Mouse (Mus musculus) embryonic facial prominence, embryonic 14.5 days (tissue): Measurements from ENCODE around the gene Tmem126a. TPM values are rescaled to one million over a fixed set of nuclear protein-coding genes. Genes with fewer than 3 reads are reported as not detected.

Source experiments
- ATAC-seq: fragments of 200-750 bp; cut with Nextera tagmentation; 2 replicates; pipeline ENCODE4 v1.8.0; 2017; ENCODE audit warnings: low read depth, moderate number of reproducible peaks, moderate TSS enrichment
- DNase-seq: peaks from one replicate; pipeline ENCODE4 v3.0.0-alpha.2; 2015; ENCODE audit warnings: low spot score
- H3K27ac ChIP-seq: fragments of 300-500 bp; sonication (generic); replicated peaks from 2 replicates; pipeline ENCODE4 v1.5.1; 2014; ENCODE audit warnings: low read depth, mild to moderate bottlenecking, low read length, moderate library complexity
- H3K27me3 ChIP-seq: fragments of 300-500 bp; sonication (generic); replicated peaks from 2 replicates; pipeline ENCODE4 v1.6.1; 2014; ENCODE audit warnings: low read length; ENCODE audit not compliant: control insufficient read depth, insufficient read depth
- H3K36me3 ChIP-seq: fragments of 300-500 bp; sonication (generic); 2 replicates; pipeline ENCODE4 v1.6.1; 2014; ENCODE audit warnings: low read length, mixed read lengths; ENCODE audit not compliant: control insufficient read depth, insufficient read depth
- H3K4me1 ChIP-seq: fragments of 300-500 bp; sonication (generic); 2 replicates; pipeline ENCODE4 v1.6.1; 2014; ENCODE audit warnings: antibody characterized with exemption, low read length; ENCODE audit not compliant: control insufficient read depth, insufficient read depth
- H3K4me2 ChIP-seq: fragments of 300-500 bp; sonication (generic); 2 replicates; pipeline ENCODE4 v1.6.1; 2014; ENCODE audit warnings: low read depth, mild to moderate bottlenecking, low read length, moderate library complexity, mixed read lengths
- H3K4me3 ChIP-seq: fragments of 300-500 bp; sonication (generic); 2 replicates; pipeline ENCODE4 v1.5.1; 2014; ENCODE audit warnings: low read depth, mild to moderate bottlenecking, low read length
- H3K9ac ChIP-seq: fragments of 300-500 bp; sonication (generic); 2 replicates; pipeline ENCODE4 v1.6.1; 2014; ENCODE audit warnings: low read depth, mild to moderate bottlenecking, low read length, moderate library complexity, mixed read lengths
- H3K9me3 ChIP-seq: fragments of 300-500 bp; sonication (generic); 2 replicates; pipeline ENCODE4 v1.6.1; 2016; ENCODE audit warnings: low read length; ENCODE audit not compliant: control insufficient read depth
- WGBS: fragments of 180-500 bp; shearing (Covaris S2); extraction: QIAGEN DNeasy Blood & Tissue Kit; methylation state at CpG from one replicate; pipeline ENCODE4 v1.1.7; 2014; 5-methylcytosine and 5-hydroxymethylcytosine counted together
- polyA plus RNA-seq: library from polyadenylated mRNA; unstranded; fragments of >200 nt; fragmentation: Nextera tagmentation; extraction: Ambion mirVana; gene quantifications from 2 replicates; pipeline ENCODE4 v1.2.1, GENCODE M21; 2014

Tmem126a gene
- polyA plus RNA-seq, 1 experiment from 2014 or later: 94.1 TPM

- Histone ChIP-seq H3K4me2 (peak overlapping the region; percentile 75), H3K9ac (peak overlapping the region; percentile 62; the same call in 1 of the 2 replicates)
- WGBS: 69% methylated on average over 9 of the region's 9 CpGs
Measured at GRCm38 (mm10) chr7:90427006-90427405, 30.0 kb downstream of the Tmem126a start.

GRCm38 (mm10) chr7:90426020-90427001 is 30.7 kb downstream of the Tmem126a start, which contains the start of gene Ccdc89:
Gene Ccdc89 (plus strand): TSS chr7:90426577.
- no peaks in the 10 kb centered on the region for H3K9me3 ChIP-seq
- peak within 1 kb of the TSS; percentile 62 for H3K9ac ChIP-seq
- H3K27ac ChIP-seq: no peak within 1 kb of the TSS
- H3K4me3 ChIP-seq: peak within 1 kb of the TSS; percentile 40
- 22% methylated on average over 29 of the region's 29 CpGs for WGBS
- H3K27me3 ChIP-seq: no peaks in the 10 kb centered on the region
- peak; percentile 100 for ATAC-seq
- DNase-seq: peak; percentile 97
- peak within 1 kb of the TSS; percentile 75 for H3K4me2 ChIP-seq
- no peaks in the 10 kb centered on the region for H3K36me3 ChIP-seq
- 0 out of 2 replicates have a peak, but pooled peaks cover 4% of the 10 kb centered on the region for H3K4me1 ChIP-seq

More at GRCm38 (mm10) chr7:90427006-90427405, 30.0 kb downstream of the Tmem126a start:
- ATAC-seq (no peak), DNase-seq (no peak)
- Histone ChIP-seq H3K27ac (no peak overlapping the region), H3K36me3 (no peaks in the 10 kb centered on the region), H3K4me3 (peak overlapping the region; percentile 40), H3K4me1 (0 out of 2 replicates have a peak, but pooled peaks cover 4% of the 10 kb centered on the region), H3K27me3 (no peaks in the 10 kb centered on the region), H3K9me3 (no peaks in the 10 kb centered on the region)

- Histone ChIP-seq H3K9me3 (no peaks in the 10 kb centered on the region), H3K4me1 (no peaks in the 10 kb centered on the region), H3K27ac (no peak overlapping the region), H3K4me3 (no peak overlapping the region), H3K4me2 (no peak overlapping the region), H3K9ac (no peak overlapping the region), H3K27me3 (no peaks in the 10 kb centered on the region), H3K36me3 (no peaks in the 10 kb centered on the region)
- ATAC-seq (no peak), DNase-seq (peak; percentile 39)
- WGBS: 60% methylated on average over 3 of the region's 3 CpGs
Measured at GRCm38 (mm10) chr7:90409934-90410333, 47.1 kb downstream of the Tmem126a start.

Other genes with a start within 250 kb of the Tmem126a start
- gene Ccdc83, start 191.5 kb downstream of the Tmem126a start, polyA plus RNA-seq: 0.14 TPM in 1 of 2 replicates, not detected in the other
- 29.7 and 34.6 TPM in 2 replicates for gene Sytl2, start 155.0 kb downstream of the Tmem126a start, polyA plus RNA-seq
- 1.9 and 2.1 TPM in 2 replicates for gene Ccdc89, start 30.7 kb downstream of the Tmem126a start, polyA plus RNA-seq
- gene Crebzf, start 14.5 kb downstream of the Tmem126a start, polyA plus RNA-seq: 44.9 and 51.9 TPM in 2 replicates
- 34.2 and 34.3 TPM in 2 replicates for gene Tmem126b, start 18.8 kb upstream of the Tmem126a start, polyA plus RNA-seq
- 4.4 and 5.1 TPM in 2 replicates for gene Dlg2, start 19.4 kb upstream of the Tmem126a start, polyA plus RNA-seq